Mouse (Mus musculus) gastrocnemius, postnatal 14 days (tissue): Measurements from ENCODE around the gene Tldc2. TPM values are rescaled to one million over a fixed set of nuclear protein-coding genes. Genes with fewer than 3 reads are reported as not detected.

Experiments
- DNase-seq: peaks from one replicate; pipeline ENCODE4 v3.0.0; 2021; ENCODE audit warnings: mixed read lengths
- intact Hi-C: fragments of 180-260 bp; cut with DNase I; formaldehyde crosslinking; loops from one replicate; pipeline ENCODE4 v1.15.1; 2025; ENCODE audit warnings: low total_unique reads
- total RNA-seq, 2 experiments: library from RNA; stranded (reverse); gene quantifications; 2 replicates each; pipeline ENCODE4 v1.2.3; 2021

Gene Tldc2
- total RNA-seq, 2 experiments from 2014 or later = not detected

DNA sequence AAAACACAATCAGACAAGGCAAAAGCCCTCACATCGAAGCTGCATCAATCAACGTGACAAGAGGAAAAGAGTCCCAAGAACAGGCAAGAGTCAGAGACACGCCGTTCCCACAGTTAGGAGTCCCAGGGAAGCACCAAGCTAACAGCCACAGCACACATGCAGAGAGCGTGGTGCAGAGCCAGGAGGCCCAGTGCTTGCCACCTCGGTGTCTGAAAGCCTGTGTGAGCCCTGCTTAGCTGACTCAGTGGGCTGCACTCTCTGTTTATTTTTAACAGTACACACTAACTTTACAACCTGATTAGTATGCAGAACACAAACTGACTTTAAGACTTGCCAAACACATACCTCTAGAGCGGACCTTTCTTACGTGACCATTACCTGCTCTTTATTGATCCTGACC is 17.6 kb downstream of the Tldc2 start:
- intact Hi-C loops = no loop called here
- no peak for DNase-seq

DNA sequence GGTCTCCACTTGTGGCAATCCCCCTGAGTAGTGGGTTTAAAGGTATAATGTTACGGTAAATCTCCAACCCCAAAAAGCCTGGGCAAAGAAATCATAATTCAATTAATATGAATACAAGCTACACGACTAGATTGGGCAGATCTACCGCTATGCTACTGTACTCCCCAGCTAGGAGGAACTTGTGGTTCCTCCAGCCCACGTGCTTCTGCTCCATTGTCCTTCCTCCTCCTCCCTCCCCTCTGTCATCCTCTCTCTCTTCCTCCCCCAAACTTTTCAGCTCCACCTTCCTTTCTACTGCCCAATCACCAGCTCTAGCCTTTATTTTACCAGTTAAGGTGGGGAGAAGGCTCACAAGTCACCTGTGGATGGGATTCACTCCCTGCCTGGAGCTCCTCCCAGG is 21.4 kb downstream of the Tldc2 start:
- intact Hi-C loops = no loop called here
- no peak for DNase-seq

DNA sequence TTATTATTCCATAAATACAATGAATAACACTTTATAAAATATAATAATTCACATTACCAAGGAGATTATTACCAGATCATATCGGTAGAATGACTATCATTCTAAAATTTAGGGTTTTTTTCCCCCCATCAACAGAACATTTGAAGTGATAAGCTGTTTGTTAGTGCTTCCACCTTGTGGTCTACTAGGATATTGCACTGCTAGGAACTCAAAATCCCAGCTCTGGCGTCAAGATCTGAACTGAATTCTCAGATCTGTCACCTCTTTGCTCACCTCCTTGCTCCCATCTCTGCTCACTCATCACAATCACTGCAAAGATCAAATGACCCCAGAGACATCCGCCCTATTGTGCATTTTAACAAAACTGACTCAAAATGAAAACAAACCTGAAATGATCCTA is 30.1 kb downstream of the Tldc2 start:
- intact Hi-C loops = no loop called here
- no peak for DNase-seq

DNA sequence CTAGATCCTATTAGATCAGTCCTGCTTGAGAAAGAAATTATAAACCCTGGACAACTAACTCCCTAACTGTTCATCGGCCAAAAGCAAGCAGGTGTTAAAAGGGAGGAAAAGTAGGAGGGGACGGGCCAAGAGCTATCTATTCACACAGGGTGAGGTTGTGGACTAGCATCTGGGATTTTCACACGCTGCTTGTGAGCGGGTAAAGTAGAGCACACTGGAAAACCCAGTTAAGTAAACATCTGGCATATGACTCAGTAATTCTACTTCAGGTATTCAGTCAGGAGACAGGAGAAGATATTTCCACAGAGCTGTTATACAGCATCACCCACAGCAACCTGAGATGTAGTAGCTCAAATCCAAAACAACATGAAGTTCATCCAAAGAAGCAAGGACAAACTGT is 31.7 kb downstream of the Tldc2 start:
- no peak for DNase-seq
- intact Hi-C loops = no loop called here

DNA sequence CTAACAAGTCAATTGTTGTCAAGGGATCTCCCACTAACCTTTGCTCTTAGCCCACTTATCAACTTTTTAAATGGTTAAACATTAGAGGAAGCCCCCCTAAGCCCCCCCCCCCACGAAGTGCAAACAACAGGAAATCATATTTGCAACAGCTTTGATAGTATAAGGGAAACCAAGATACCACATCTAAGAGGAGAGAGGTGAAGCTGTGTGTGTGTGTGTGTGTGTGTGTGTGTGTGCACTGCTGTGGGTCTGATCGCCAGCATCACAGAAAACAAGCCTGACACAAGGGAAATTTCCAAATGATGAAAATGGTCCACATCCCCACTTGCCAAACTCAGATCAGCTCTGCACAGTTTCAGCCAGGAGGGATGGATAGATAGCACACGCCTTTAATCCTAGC is 32.2 kb downstream of the Tldc2 start:
- DNase-seq = no peak
- intact Hi-C loops = no loop called here

DNA sequence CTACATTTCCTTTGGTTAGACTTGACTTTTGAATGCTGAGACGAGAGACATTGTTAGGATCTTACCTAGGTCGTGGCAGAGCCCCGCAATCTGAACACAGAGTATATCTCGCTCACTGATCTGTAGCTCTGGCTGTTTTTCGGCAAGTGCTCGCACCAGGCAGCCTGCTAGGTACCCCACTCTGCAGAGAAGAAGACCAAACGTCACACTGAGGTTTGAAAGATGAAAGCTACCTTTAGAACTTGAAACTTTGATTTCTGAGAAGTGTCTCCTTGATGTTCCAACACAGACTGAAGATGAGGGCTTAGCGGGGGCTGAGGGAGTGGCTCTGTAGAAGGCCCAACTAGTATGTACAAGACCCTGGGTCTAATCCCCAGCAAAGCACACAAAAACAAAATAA is 34.9 kb downstream of the Tldc2 start:
- DNase-seq = no peak
- intact Hi-C loops = no loop called here

DNA sequence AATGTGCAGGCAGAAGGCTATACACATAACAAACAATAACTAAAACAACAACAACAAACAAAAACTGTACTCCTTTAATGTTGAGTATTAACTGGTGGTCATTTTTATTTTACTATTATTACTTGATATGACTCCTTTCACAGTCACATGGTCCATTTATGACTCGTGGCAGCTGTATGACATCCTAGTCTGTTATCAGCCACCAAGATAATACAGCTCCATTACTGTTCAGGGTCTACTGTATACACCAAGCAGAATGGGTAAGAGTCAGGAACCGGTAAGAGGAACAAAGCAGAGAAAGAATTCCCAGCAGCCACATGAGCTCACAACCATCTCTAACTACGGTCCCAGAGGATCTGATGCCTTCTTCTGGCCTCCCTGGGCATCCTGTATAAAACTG is 38.4 kb downstream of the Tldc2 start:
- intact Hi-C loops = no loop called here
- no peak for DNase-seq

DNA sequence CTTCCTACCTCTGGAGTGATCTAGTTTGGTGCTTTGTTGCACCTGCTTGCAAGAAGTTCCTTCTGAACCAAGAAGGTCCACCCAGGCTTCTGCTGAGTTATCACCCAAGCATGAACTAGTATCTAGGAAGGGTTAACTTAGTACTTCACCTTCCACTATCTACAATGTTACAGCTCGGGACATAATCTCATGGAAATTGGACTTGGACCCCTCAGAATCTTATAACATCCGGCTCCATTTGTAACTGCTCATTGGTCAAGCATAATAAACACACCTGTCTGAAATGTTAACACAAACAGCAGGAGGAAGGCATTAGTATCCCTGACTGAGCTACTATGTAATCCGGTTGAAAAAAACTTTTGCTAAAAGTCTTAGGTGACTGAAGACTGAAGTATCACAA is 40.5 kb downstream of the Tldc2 start:
- intact Hi-C loops = no loop called here
- DNase-seq = no peak

DNA sequence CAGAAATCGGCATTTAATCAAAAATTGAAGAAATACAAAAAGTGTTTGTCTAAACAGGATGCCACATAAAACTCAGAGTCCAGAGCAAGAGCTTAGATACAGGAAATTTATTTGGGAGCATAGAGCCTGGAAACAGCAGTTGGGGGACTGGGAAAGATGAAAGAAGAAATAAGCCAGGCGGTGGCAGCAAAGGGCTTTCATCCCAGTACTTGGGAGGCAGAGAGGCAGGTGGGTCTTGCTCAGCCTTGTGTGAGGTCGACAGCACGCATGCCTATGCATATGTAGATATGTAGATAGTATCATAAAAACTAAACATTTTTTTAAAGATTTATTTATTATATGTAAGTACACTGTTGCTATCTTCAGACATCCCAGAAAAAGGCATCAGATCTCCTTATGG is 41.2 kb downstream of the Tldc2 start:
- no peak for DNase-seq
- intact Hi-C loops = no loop called here

DNA sequence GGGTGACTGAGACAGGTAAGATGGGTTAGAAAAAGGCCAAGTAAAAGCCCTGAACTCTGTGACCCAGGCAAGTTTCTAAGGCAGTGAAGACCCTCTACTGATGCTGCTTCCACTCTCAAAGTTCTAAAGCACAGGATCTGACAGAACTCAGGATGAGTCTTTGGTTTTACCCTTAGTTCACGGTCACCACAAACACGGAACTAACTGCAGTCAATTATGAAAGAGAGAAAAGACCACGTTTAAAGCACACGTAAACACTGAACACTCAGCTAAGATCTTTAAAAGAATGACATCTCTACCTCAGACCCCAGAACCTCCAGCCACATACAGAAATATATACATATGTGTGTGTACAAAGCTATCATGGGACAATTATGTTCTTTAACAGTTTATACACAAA is 42.2 kb downstream of the Tldc2 start:
- no peak for DNase-seq
- intact Hi-C loops = no loop called here

DNA sequence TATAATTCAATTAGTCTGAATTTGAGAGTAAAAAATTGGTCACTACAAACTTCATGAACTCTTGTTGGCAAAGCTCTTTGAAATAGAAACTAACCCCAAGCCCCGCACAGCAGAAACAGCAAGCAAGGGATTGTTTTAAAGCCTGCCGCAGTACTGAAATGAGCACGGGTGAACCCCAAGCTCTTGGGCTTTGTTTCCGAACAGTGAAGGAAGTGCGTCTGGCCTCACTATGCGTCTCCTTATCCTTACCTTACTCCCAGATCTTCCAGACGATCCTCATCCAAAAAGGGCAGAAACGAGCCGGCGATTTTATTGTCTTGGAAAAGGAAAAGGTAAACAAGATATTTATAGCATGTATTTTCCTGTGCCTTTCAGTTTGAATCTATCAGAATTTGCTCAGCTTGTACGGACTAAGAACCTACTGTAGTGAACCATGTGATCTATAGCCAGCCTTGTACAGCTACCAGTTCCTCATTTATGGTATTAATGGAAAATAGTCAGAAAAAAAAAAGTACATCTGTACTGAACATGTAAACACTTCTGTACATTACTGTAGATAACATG is 42.8 kb downstream of the Tldc2 start:
- no peak for DNase-seq
- intact Hi-C loops = no loop called here

DNA sequence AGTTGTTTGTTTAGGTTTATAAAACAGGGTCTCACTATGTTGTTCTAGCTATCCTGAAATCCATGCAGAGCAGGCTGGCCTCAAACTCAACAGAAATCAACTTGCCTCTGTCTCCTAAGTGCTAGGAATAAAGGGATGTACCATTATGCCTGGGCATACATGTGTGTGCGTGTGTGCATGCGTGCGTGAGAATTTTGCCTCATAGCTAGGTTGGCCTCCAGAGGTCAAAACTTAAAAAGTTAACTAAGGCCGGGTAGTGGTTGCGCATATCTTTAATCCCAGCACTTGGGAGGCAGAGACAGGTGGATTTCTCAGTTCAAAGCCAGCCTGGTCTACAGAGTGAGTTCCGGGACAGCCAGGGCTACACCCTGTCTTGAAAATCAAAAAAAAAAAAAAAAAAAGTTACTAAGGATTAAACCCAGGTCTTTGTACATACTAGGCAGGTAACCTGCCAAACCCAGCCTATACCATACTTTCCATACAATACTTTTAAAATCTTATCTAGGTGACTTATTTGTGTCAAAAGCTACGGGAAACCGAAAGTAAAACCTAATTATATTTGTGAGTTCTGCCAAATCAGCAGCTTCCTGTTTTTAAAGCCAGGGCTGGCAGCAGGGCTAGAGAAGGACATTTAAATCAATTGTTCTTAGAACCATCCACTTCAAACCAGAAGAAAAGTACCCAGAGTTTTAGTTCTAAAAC is 44.1 kb downstream of the Tldc2 start:
- intact Hi-C loops = no loop called here
- no peak for DNase-seq

DNA sequence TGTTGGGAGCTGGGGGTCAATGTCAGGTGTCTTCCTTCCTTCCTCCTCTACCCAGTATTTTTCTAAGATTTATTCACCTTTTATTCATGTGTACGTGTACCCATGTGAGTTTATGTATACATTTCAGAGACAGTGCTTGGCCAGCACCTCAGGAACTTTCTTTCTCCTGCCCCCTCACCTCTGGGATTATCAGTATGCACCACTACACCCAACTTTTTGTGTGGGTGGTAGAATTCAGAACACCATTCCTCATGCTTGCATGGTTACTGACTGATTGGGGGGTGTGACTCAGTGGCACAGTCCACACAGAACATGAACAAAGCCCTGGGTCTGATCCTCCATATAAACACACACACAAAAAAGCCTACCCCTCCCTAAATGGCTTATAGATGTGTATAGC is 45.2 kb downstream of the Tldc2 start:
- intact Hi-C loops = no loop called here
- no peak for DNase-seq

DNA sequence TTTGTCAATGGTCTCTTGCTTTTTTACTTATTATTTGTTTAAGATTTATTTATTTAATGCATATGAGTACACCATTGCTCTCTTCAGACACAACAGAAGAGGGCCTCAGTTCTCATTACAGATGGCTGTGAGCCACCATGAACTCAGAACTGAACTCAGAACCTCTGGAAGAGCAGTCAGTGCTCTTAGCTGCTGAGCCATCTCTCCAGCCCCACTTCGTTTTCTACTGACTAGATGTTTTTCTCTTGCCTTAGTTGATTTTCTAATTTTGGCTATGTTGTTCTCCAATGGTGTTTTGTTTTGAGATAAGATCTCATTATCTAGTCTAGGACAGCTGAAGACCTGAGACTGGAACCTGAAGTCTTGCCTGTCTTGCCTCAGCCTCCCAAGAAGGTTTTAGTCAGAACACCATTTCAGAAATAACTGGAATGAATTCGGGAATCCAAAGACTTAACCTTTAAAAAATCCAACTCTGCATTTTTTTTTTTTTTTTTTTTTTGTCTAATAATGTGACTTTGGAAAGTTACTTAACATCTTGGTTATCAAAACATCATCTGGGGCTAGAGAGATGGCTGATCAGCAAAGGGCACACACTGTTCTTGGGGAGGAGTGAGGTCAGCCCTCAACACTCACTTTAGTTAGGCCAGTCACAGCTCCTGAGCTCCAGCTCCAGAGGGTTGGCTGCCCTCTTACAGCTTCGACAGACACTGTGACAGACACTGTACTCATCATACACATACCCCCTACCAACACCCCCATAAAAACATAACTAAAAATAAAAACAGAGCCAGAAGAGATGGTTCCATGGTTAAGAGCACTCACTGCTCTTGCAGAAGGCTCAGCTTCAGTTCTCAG is 46.1 kb downstream of the Tldc2 start:
- no peak for DNase-seq
- intact Hi-C loops = no loop called here

DNA sequence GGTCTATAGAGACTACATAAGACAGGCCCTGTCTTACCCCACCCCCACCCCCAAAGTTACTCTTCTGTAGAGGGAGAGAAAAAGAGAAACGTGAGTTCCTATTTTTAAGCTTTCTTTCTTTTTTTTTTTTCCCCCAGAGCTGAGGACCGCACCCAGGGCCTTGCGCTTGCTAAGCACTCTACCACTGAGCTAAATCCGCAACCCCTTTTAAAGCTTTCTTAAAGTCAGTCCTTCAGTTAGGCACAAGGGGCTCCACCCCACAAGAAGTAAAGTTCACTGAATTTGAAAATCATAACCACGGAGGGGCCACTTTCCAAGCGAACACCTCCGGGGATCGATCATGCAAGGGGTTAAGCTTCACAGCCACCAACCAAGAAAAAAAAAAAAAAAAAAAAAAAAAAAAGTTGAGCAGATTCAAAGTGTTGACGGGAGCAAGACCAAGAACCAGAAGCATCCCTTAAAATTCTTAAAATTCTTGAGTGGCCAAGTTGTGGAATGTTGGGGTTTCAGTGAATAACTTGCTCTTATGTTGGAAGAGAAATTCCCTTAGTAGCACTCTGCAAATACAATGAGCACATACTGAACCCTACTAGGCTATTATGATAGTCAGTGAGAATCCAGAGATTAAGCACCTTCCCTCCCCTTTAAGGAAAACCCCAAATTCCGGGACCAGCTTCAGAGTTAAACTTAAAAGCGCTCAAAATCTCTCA is 47.1 kb downstream of the Tldc2 start:
- DNase-seq = no peak
- intact Hi-C loops = no loop called here

DNA sequence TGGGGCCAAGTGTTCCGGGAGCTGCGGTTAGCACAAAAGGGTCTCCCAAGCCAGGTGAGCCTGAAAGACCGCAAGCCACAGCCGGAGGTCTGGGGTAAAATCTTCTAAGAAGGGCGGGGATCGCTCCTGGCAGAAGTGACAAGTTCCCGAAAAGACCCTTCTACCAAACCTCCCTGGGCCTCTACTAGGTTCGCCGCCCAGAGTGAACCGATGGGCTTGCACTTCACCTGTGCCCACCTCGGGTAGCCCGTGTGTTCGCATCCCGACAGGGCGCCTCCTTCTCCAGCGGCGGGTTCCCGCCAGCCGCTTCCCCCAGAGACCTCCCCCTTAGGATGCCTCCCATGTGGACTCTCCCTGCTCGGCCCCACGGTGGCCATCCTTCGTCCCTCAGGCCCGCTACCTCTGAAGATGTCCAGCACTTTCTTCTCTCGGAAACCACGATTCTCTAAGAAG is 47.6 kb downstream of the Tldc2 start:
- peak; percentile 21 for DNase-seq
- intact Hi-C loops = no loop called here

DNA sequence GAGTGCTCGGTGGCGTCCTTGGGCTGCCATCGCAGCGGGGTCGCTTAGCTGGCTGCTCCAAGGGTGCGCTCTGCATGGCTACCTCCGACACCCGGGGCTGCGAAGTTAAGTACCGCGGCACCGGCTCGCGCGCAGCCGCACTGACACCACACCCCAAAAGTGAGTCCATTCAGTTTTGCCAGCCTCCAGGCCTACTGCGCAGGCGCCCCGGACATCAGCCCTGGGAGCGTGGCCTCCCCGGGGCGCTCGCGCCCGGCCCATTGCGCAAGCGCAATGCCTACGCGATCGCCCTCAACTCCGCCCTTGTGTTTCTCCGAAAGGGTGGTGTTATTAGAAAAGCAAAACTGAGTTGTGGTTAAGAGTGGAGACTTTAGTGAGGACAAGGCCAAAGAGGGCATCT is 48.2 kb downstream of the Tldc2 start, which contains the start of gene Samhd1:
Gene Samhd1 (minus strand): TSS at position 252 of the 400 bp plus-strand sequence.
- peak; percentile 97 for DNase-seq
- intact Hi-C loops = no loop called here

DNA sequence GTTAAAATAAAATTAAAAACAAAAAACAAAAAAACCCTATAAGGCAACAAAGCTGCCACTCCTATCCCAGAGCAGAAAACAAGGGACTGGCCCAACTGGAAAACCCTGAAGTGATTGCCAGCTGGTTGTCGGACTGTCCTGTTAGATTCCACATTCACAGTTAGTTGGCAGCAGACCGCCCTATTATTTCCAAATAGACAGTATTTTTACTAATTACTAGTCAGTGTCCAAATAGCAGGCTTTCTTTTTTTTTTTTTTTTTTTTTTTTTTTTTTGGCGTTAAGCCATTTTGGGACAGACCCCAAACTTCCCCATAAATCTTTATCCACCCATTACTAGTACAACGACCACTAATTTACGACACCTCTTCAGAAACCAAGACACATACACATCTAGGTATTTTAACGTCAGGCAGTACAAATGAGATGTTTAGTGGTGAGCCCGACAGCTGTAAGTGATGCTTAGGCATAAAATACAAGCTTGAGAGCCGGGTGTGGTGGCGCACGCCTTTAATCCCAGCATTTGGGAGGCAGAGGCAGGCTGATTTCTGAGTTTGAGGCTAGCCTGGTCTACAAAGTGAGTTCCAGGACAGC is 48.8 kb downstream of the Tldc2 start:
- intact Hi-C loops = no loop called here
- no peak for DNase-seq

DNA sequence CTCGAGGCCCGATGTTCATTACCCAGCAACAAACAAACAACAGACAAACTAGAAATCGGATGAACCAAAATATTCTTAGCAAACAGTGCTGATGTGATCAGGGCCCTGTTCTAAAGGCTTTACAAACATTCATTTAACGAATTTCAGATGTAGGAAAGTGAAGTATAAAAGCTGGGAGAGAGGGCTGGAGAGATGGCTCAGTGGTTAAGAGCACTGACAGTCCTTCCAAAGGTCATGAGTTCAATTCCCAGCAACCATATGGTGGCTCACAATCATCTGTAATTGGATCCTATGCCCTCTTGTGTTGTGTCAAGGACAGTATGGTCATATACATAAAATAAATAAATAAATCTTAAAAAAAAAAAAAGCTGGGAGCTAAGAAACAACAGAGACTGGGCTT is 49.3 kb downstream of the Tldc2 start:
- no peak for DNase-seq
- intact Hi-C loops = no loop called here

DNA sequence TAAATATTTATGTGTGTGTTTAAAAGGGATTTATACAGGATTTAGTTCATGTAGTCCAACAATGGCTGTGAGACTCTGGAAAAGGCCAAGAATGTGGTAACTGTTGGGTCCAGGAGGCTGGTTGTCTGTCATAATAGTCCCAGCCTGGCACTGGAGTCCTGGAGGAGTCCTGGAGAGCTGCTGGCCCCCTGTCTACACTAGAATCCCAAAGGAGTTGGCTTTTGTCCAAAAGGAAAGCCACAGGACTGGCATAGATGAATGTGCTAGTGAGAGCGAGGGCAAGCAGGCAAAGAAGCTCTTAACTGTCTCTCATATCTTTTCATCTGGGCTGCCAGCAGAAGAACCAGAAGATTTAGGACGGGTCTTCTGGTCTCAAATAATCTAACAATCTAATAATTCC is 49.8 kb downstream of the Tldc2 start:
- intact Hi-C loops = no loop called here
- no peak for DNase-seq
